Mouse (Mus musculus): ENCODE data around the gene Galnt14. TPM values are rescaled to one million over a fixed set of nuclear protein-coding genes. Genes with fewer than 3 reads are reported as not detected.

Galnt14 gene
- polyA plus RNA-seq, 1 experiment: not detected

GRCm38 (mm10) chr17:73639401-73640116 lies 70.7 kb downstream of the Galnt14 start:
- Histone ChIP-seq H3K4me3 (replicated peaks; ENCODE audit: extremely low read depth, low read depth, low read length) (no peak overlapping the region), H3K4me1 (ENCODE audit: control insufficient read depth, insufficient read depth, low read length) (no peaks in the 10 kb centered on the region)
- no peak for DNase-seq
- WGBS: 38% methylated on average over 6 of the region's 6 CpGs
- no peak for TF ChIP-seq CTCF (IDR thresholded peaks at IDR 0.05; ENCODE audit: insufficient read depth, low read length)
- no peak for TF ChIP-seq POLR2A (IDR thresholded peaks at IDR 0.05; ENCODE audit: borderline replicate concordance, extremely low read depth, low read depth, low read length)

- TF ChIP-seq CTCF (IDR thresholded peaks at IDR 0.05; ENCODE audit: insufficient read depth, low read length): no peak
- no peak for TF ChIP-seq POLR2A (IDR thresholded peaks at IDR 0.05; ENCODE audit: borderline replicate concordance, extremely low read depth, low read depth, low read length)
- no peak for DNase-seq
- no peak overlapping the region for H3K4me3 ChIP-seq (replicated peaks; ENCODE audit: extremely low read depth, low read depth, low read length)
- no peaks in the 10 kb centered on the region for H3K4me1 ChIP-seq (ENCODE audit: control insufficient read depth, insufficient read depth, low read length)
- 83% methylated on average over 5 of the region's 5 CpGs for WGBS
These were observed 73.3 kb downstream of the Galnt14 start for GRCm38 (mm10) chr17:73636988-73637387.

DNA sequence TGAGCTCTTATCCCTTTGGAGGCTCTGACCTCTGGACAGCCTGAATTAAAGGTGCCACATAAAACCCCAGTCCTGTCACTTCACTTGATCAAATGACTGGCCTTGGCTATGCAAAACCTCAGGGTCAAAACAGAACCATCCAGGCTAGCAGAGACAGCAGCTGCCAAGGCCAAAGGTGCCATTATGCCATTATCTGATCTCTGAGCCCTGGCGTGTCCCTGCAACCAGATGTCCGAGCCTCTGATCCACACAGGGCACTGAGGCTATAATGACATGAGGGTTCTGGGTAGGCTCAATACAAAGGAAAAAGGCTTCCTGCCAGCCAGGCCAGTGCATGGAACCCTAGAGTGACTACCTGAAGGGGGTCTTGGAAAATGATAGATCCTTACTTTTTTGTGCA lies 75.4 kb downstream of the Galnt14 start:
- 61% methylated on average over 2 of the region's 2 CpGs for WGBS
- DNase-seq: no peak
- H3K4me3 ChIP-seq (replicated peaks; ENCODE audit: extremely low read depth, low read depth, low read length): no peak overlapping the region
- TF ChIP-seq CTCF (IDR thresholded peaks at IDR 0.05; ENCODE audit: insufficient read depth, low read length) (no peak), POLR2A (IDR thresholded peaks at IDR 0.05; ENCODE audit: borderline replicate concordance, extremely low read depth, low read depth, low read length) (no peak)
- no peaks in the 10 kb centered on the region for H3K4me1 ChIP-seq (ENCODE audit: control insufficient read depth, insufficient read depth, low read length)

DNA sequence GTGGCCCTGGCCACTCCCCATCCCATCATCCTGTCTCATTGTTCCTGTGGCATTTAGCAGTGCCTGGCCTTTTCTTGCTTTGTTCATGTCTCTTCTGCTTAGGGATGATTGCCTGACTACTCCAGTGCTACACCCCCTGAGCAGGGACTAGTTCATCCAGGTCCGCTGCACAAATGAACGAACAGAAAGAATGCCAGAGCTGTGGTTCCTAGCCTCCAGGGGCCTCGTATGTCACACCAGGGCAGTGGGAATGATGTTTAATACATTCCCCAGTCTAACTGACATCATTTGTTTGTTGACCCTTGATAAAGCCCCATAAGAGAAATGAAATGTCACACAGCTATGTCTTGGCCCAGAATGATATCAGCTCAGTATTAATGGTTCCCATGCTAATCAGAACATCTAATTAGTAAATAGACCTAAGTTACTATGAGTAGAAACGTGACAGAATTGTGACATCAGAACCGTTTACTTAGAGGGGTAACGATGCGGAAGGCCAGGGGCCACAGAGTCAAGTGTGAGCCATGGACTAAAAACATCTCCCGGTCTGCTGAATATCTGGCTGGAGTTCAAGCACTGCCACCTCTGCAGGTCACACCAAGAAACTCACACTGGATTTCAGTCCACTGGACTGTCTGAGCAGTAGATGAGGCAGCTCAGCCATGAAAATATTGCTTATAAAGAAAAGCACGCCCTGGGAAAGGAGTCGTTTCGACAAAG lies 76.1 kb downstream of the Galnt14 start:
- Histone ChIP-seq H3K4me3 (replicated peaks; ENCODE audit: extremely low read depth, low read depth, low read length) (no peak overlapping the region), H3K4me1 (ENCODE audit: control insufficient read depth, insufficient read depth, low read length) (no peaks in the 10 kb centered on the region)
- WGBS: 59% methylated on average over 11 of the region's 11 CpGs
- TF ChIP-seq CTCF (IDR thresholded peaks at IDR 0.05; ENCODE audit: insufficient read depth, low read length) (no peak), POLR2A (IDR thresholded peaks at IDR 0.05; ENCODE audit: borderline replicate concordance, extremely low read depth, low read depth, low read length) (no peak)
- DNase-seq: no peak

GRCm38 (mm10) chr17:73628263-73628914 lies 81.9 kb downstream of the Galnt14 start:
- no peak overlapping the region for H3K4me3 ChIP-seq (replicated peaks; ENCODE audit: extremely low read depth, low read depth, low read length)
- TF ChIP-seq CTCF (IDR thresholded peaks at IDR 0.05; ENCODE audit: insufficient read depth, low read length): no peak
- TF ChIP-seq POLR2A (IDR thresholded peaks at IDR 0.05; ENCODE audit: borderline replicate concordance, extremely low read depth, low read depth, low read length): no peak
- H3K4me1 ChIP-seq (ENCODE audit: control insufficient read depth, insufficient read depth, low read length): no peaks in the 10 kb centered on the region
- WGBS: 77% methylated on average over 14 of the region's 14 CpGs
- no peak for DNase-seq

- Histone ChIP-seq H3K4me1 (ENCODE audit: control insufficient read depth, insufficient read depth, low read length) (no peaks in the 10 kb centered on the region), H3K4me3 (replicated peaks; ENCODE audit: extremely low read depth, low read depth, low read length) (no peak overlapping the region)
- no peak for TF ChIP-seq CTCF (IDR thresholded peaks at IDR 0.05; ENCODE audit: insufficient read depth, low read length)
- no peak for TF ChIP-seq POLR2A (IDR thresholded peaks at IDR 0.05; ENCODE audit: borderline replicate concordance, extremely low read depth, low read depth, low read length)
- WGBS: 67% methylated on average over 4 of the region's 4 CpGs
- no peak for DNase-seq
These were observed 83.3 kb downstream of the Galnt14 start for GRCm38 (mm10) chr17:73626912-73627311.

DNA sequence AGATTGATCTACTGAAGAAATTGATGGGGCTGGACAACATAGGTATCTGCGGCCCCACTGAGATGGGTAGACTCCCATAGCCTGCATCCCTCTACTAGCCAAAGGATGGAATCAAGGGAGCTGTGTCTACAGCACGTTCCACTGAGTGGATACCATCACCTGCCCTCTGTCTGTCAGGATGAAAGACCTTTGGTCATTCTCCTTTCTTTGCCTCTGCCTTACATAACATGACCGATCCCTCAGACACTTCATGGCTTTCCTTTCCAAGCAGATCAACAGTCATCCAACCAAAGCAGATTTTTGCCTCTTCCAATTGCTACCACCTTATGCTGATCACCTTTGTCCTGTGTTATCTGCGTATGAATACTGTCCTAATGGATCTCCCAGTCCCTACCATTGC lies 90.2 kb downstream of the Galnt14 start:
- Histone ChIP-seq H3K4me3 (replicated peaks; ENCODE audit: extremely low read depth, low read depth, low read length) (no peak overlapping the region), H3K4me1 (ENCODE audit: control insufficient read depth, insufficient read depth, low read length) (no peaks in the 10 kb centered on the region)
- no peak for DNase-seq
- 85% methylated on average over 4 of the region's 4 CpGs for WGBS
- TF ChIP-seq CTCF (IDR thresholded peaks at IDR 0.05; ENCODE audit: insufficient read depth, low read length) (no peak), POLR2A (IDR thresholded peaks at IDR 0.05; ENCODE audit: borderline replicate concordance, extremely low read depth, low read depth, low read length) (no peak)

DNA sequence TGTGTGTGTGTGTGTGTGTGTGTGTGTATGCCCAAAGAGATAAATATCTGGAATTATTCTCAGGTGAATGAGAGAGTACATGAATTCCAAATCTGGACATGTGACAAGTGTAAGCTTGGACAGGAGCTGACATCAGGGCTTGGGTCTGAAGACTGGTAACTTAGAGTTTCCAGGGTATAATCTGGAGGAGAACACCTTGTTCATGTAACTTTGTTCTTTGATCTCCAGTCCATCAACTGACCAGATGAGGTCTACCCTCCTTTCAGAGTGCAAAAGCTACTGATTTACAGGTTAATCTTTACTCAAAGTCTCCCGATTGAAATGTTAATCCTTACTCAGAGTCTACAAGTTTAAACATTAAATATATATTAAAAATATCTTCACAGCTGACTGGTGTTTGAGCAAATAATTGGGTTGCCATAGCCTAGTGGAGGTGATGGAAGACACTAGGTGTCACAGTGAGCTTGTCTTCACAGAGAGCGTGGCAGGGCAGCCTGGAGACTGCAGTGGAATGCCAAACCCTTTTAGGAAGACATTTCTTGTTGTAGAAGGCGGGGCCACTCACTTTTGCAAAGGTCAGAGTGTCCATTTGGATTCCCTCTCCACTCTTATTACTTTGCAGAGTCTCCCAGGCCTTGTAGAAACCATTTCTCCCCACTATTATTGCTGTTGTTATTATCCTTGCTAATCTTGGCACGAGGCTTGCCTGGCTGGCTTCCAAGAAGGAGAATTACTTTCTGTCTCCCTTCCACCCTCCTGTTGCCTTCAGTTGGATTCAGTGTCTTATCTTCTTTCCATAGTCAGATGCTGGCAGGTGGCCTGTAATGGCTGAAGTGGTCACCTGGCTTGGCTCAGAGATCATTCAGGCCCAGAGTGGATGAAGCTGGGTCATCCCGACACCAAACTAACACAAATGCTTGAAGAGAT lies 107.4 kb downstream of the Galnt14 start:
- no peak for DNase-seq
- Histone ChIP-seq H3K4me3 (replicated peaks; ENCODE audit: extremely low read depth, low read depth, low read length) (no peak overlapping the region), H3K4me1 (ENCODE audit: control insufficient read depth, insufficient read depth, low read length) (no peaks in the 10 kb centered on the region)
- WGBS: 55% methylated on average over 5 of the region's 5 CpGs
- TF ChIP-seq POLR2A (IDR thresholded peaks at IDR 0.05; ENCODE audit: borderline replicate concordance, extremely low read depth, low read depth, low read length) (no peak), CTCF (IDR thresholded peaks at IDR 0.05; ENCODE audit: insufficient read depth, low read length) (no peak)

GRCm38 (mm10) chr17:73599923-73600322 lies 110.3 kb downstream of the Galnt14 start:
- TF ChIP-seq POLR2A (IDR thresholded peaks at IDR 0.05; ENCODE audit: borderline replicate concordance, extremely low read depth, low read depth, low read length): no peak
- TF ChIP-seq CTCF (IDR thresholded peaks at IDR 0.05; ENCODE audit: insufficient read depth, low read length): no peak
- WGBS: 66% methylated on average over 6 of the region's 6 CpGs

More at GRCm38 (mm10) chr17:73599923-73600322, 110.3 kb downstream of the Galnt14 start:
- no peak overlapping the region for H3K4me3 ChIP-seq (replicated peaks; ENCODE audit: extremely low read depth, low read depth, low read length)
- no peak for DNase-seq
- H3K4me1 ChIP-seq (ENCODE audit: control insufficient read depth, insufficient read depth, low read length): no peaks in the 10 kb centered on the region

Measured in lung, adult 2 months (tissue).